ENCODE assay signal across 19 mouse cellular contexts in genomic region chr9:21653253-21653652, GRCm38 (mm10).
"Had no signal": no experiment of that assay in that cellular context is flagged by ENCODE, and none has a peak within 500 bp of the region (broad histone marks: within the 10 kb centered on the region; RNA-seq: fewer than 3 reads in every experiment).

No protein-coding gene starts in this region.

- H3K9me3 ChIP-seq: kidney, embryonic 15.5 days; liver, embryonic 13.5 days; midbrain, embryonic 10.5 days; midbrain, embryonic 13.5 days; neural tube, embryonic 13.5 days had no signal

- H3K27me3 ChIP-seq: kidney, embryonic 15.5 days; liver, embryonic 13.5 days; midbrain, embryonic 13.5 days; neural tube, embryonic 13.5 days had no signal

- H3K4me2 ChIP-seq: kidney, embryonic 15.5 days; liver, embryonic 13.5 days; midbrain, embryonic 13.5 days; neural tube, embryonic 13.5 days had no signal

- H3K27ac ChIP-seq: kidney, embryonic 15.5 days; left cerebral cortex, adult 2 months; liver, embryonic 13.5 days; midbrain, embryonic 10.5 days; midbrain, embryonic 13.5 days; neural tube, embryonic 13.5 days; stomach, postnatal 0 days had no signal

- DNase-seq: kidney, adult 11 months; kidney, adult 8-10 months; kidney, postnatal 10 days; kidney, postnatal 36 days; layer of hippocampus, postnatal 36 days; liver, embryonic 13.5 days; lung, adult 2 months; lung, postnatal 14 days; lung, postnatal 4 days; retina, postnatal 1 day; thymus, postnatal 4 days had no signal

- ATAC-seq: midbrain, embryonic 13.5 days; midbrain, embryonic 16.5 days had no signal

- H3K4me1 ChIP-seq: kidney, embryonic 15.5 days; liver, embryonic 13.5 days; midbrain, embryonic 10.5 days; midbrain, embryonic 13.5 days; neural tube, embryonic 13.5 days had no signal

- H3K9ac ChIP-seq: kidney, embryonic 15.5 days; liver, embryonic 13.5 days; midbrain, embryonic 13.5 days; neural tube, embryonic 13.5 days had no signal

- H3K4me3 ChIP-seq: kidney, embryonic 15.5 days; left cerebral cortex, adult 2 months; liver, embryonic 13.5 days; midbrain, embryonic 10.5 days; midbrain, embryonic 13.5 days; myocyte; neural tube, embryonic 13.5 days had no signal
